Mouse (Mus musculus) hindbrain, embryonic 15.5 days (tissue): ENCODE results near the gene Megf8. TPM values are rescaled to one million over a fixed set of nuclear protein-coding genes. Genes with fewer than 3 reads are reported as not detected.

Experiments
- ATAC-seq: fragments of 200-750 bp; cut with Nextera tagmentation; 2 replicates; pipeline ENCODE4 v1.8.0; 2017; ENCODE audit warnings: low read depth, moderate number of reproducible peaks, moderate TSS enrichment; ENCODE audit not compliant: low FRiP score
- H3K27ac ChIP-seq: fragments of 300-500 bp; sonication (generic); replicated peaks from 2 replicates; pipeline ENCODE4 v1.5.1; 2015; ENCODE audit warnings: mild to moderate bottlenecking, inconsistent platforms
- H3K27me3 ChIP-seq: fragments of 300-500 bp; sonication (generic); 2 replicates; pipeline ENCODE4 v1.6.1; 2015; ENCODE audit warnings: control low read depth, inconsistent platforms
- H3K36me3 ChIP-seq: fragments of 300-500 bp; sonication (generic); 2 replicates; pipeline ENCODE4 v1.6.1; 2015; ENCODE audit warnings: control low read depth, inconsistent platforms
- H3K4me1 ChIP-seq: fragments of 300-500 bp; sonication (generic); replicated peaks from 2 replicates; pipeline ENCODE4 v1.6.1; 2015; ENCODE audit warnings: control low read depth, inconsistent platforms
- H3K4me2 ChIP-seq: fragments of 300-500 bp; sonication (generic); 2 replicates; pipeline ENCODE4 v1.6.1; 2015; ENCODE audit warnings: moderate library complexity, mild to moderate bottlenecking, inconsistent platforms
- H3K4me3 ChIP-seq: fragments of 300-500 bp; sonication (generic); 2 replicates; pipeline ENCODE4 v1.5.1; 2015; ENCODE audit warnings: mild to moderate bottlenecking, inconsistent platforms
- H3K9ac ChIP-seq: fragments of 300-500 bp; sonication (generic); 2 replicates; pipeline ENCODE4 v1.6.1; 2015; ENCODE audit warnings: inconsistent platforms
- H3K9me3 ChIP-seq: fragments of 300-500 bp; sonication (generic); 2 replicates; pipeline ENCODE4 v1.6.1; 2016; ENCODE audit warnings: control low read depth, inconsistent platforms
- WGBS: fragments of 180-500 bp; shearing (Covaris S2); methylation state at CpG from one replicate; pipeline ENCODE4 v1.1.7; 2015; 5-methylcytosine and 5-hydroxymethylcytosine counted together
- polyA plus RNA-seq: library from polyadenylated mRNA; unstranded; fragments of >200 nt; fragmentation: Nextera tagmentation; extraction: Ambion mirVana; gene quantifications from 2 replicates; pipeline ENCODE4 v1.2.1, GENCODE M21; 2015

Megf8 gene
- polyA plus RNA-seq, 1 experiment from 2014 or later: 23.9 TPM

DNA sequence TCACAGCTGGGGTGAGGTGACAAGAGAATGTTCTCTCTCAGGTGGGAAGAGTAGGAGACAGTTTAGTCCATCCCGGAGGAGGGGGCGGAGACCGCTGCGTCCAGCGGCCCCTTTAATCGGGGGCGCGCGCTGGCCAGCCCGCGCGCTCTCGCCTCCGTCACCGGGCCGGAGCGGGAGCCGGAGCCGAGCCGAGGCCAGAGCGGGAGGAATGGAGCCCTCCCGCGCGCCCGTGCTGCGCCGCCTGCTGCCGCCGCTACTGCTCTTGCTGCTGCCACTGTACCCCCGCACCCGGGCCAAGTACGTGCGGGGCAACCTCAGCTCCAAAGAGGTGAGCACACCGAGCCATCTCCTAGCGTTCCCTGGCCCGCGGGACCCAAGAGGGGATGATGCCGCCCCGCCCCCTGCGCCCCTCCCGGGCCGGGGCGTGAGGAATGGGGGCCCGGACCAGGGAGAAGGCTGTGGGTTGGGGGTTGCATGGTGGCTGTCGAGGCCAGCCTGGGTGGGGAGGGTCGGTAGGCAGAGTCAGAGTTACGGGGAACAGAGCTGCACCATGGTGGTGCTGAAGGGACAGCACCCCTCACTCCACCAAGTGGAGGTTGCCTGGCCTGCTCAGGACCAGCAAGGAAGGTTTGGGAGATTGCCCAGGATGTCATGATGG is 10.9 kb upstream of the Megf8 start, which contains the start of gene Tmem145:
Tmem145 (plus strand) TSS at position 151 of the 658 bp plus-strand sequence.
- Histone ChIP-seq H3K9me3 (no peaks in the 10 kb centered on the region), H3K27me3 (peaks cover 3% of the 10 kb centered on the region), H3K9ac (peak within 1 kb of the TSS; percentile 76), H3K27ac (peak within 1 kb of the TSS; percentile 87), H3K36me3 (0 out of 2 replicates have a peak, but pooled peaks cover 4% of the 10 kb centered on the region), H3K4me2 (peak within 1 kb of the TSS; percentile 64), H3K4me3 (peak within 1 kb of the TSS; percentile 57), H3K4me1 (peaks cover 19% of the 10 kb centered on the region)
- ATAC-seq: peak; percentile 69
- 1% methylated on average over 47 of the region's 47 CpGs for WGBS

DNA sequence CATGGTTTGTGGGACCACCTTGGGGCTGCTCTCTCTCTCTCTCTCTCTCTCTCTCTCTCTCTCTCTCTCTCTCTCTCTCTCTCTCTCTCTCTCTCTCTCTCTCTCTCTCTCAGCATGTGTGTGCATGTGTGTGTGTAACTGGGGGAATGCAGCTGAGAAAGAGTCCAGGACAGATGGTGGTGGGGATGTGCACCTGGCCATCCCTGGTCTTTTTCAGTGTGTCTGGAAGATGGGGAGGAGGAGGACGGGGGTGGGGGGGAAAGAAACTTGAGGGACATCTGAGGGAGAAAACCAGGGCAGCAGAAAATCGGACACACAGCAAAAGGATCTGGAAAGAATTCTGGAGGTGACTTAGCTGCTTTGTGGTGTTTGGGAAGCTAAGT is 10.4 kb upstream of the Megf8 start:
- Histone ChIP-seq H3K9me3 (no peaks in the 10 kb centered on the region), H3K36me3 (peaks cover 8% of the 10 kb centered on the region; the same call in 1 of the 2 replicates), H3K4me1 (peaks cover 19% of the 10 kb centered on the region), H3K4me3 (peak overlapping the region; percentile 57), H3K27ac (peak overlapping the region; percentile 87), H3K4me2 (peak overlapping the region; percentile 64), H3K27me3 (peaks cover 8% of the 10 kb centered on the region), H3K9ac (peak overlapping the region; percentile 76; the same call in 1 of the 2 replicates)
- peak; percentile 23; the same call in 1 of the 2 replicates for ATAC-seq
- WGBS: 42% methylated on average over 2 of the region's 2 CpGs

DNA sequence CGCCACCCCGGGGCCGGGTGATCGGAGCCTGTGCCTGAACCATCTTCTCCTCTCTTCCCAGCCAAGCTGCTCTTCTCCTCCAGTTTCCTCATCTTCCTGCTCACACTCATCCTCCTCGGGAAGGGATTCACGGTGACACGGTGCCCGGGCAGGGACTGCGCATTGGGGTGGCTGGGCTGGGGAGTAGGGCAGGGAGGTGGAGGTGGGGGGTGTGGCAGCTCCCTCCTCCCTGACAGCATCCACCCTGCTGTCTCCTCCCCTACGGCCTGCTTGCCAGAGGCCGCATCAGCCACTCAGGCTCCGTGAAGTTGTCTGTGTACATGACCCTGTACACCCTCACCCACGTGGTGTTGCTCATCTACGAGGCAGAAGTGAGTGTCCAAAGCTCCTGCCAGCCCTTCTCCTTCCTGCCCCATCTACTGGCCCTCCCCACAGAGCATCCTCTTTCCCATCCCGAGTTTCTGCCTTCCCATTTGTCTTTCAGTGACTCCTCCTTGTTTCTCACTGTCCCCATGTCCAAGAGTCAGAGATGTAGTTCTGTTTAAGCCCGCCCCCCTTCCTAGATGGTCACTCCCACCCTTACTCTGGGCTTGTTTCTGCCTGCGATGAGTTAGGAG is 8.2 kb upstream of the Megf8 start:
- Histone ChIP-seq H3K36me3 (peaks cover 11% of the 10 kb centered on the region; the same call in 1 of the 2 replicates), H3K27me3 (peaks cover 30% of the 10 kb centered on the region), H3K9ac (no peak overlapping the region), H3K4me3 (no peak overlapping the region), H3K9me3 (no peaks in the 10 kb centered on the region), H3K4me1 (peaks cover 19% of the 10 kb centered on the region), H3K4me2 (no peak overlapping the region), H3K27ac (no peak overlapping the region)
- WGBS: 66% methylated on average over 17 of the region's 17 CpGs
- ATAC-seq: no peak

DNA sequence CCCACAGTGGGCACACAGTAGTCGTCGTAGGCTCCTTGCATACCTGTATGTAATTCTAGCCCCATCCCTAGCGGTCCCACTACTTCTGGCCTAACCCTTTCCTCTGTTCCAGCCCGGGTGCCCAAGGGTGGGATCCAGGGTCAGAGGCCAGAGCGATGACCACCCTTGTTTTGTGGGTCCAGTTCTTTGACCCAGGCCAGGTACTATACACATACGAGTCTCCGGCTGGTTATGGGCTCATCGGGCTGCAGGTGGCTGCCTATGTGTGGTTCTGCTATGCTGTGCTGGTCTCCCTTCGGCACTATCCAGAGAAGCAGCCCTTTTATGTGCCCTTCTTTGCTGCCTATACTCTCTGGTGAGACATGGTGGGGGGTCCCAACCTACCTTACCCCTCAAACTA is 7.5 kb upstream of the Megf8 start:
- no peak overlapping the region for H3K4me3 ChIP-seq
- H3K36me3 ChIP-seq: peaks cover 11% of the 10 kb centered on the region; the same call in 1 of the 2 replicates
- H3K27ac ChIP-seq: no peak overlapping the region
- no peak for ATAC-seq
- peaks cover 36% of the 10 kb centered on the region for H3K27me3 ChIP-seq
- H3K9me3 ChIP-seq: no peaks in the 10 kb centered on the region
- peaks cover 20% of the 10 kb centered on the region for H3K4me1 ChIP-seq
- no peak overlapping the region for H3K4me2 ChIP-seq
- H3K9ac ChIP-seq: no peak overlapping the region
- 91% methylated on average over 9 of the region's 9 CpGs for whole genome bisulfite sequencing

DNA sequence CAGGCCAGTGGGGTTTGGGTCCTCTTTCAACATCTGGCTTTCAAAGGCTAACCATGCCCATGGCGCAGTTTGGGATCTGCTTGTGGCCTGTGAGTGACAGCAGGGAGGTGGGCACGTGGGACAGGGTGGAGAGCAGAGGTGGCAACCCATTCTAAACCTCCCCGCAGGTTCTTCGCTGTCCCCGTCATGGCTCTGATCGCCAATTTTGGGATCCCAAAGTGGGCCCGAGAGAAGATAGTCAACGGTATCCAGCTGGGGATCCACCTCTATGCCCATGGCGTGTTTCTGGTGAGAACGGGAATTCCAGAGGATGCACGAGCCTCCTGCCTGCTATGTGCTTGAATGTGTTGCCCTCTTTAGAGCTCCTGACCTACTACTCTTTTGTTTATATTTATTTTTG is 5.8 kb upstream of the Megf8 start:
- Histone ChIP-seq H3K4me3 (no peak overlapping the region), H3K36me3 (peaks cover 11% of the 10 kb centered on the region; the same call in 1 of the 2 replicates), H3K9me3 (no peaks in the 10 kb centered on the region), H3K4me1 (peaks cover 29% of the 10 kb centered on the region), H3K4me2 (no peak overlapping the region), H3K27me3 (peaks cover 41% of the 10 kb centered on the region), H3K9ac (no peak overlapping the region), H3K27ac (no peak overlapping the region)
- no peak for ATAC-seq
- 75% methylated on average over 11 of the region's 11 CpGs for WGBS

DNA sequence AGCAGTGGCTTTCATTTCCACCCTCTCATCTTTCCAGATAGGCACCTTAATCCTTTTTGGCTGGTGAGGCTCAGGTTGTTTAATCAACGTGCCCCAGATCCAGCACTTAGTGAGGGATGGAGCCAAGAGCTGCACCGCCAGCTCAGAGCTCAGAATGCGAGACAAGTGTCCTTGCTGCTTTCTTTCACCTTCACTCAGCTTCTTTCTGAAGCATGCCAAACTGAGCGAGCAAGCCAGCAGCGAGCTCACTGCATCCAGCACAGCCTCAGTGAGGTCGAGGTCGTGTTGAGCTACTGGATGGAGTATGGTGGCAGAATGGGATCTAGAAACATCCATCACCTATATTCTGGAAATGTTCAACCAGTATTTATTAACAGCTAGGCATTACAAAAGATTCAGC is 3.6 kb upstream of the Megf8 start:
- Histone ChIP-seq H3K4me1 (peaks cover 31% of the 10 kb centered on the region), H3K27ac (no peak overlapping the region), H3K4me3 (no peak overlapping the region), H3K27me3 (peaks cover 41% of the 10 kb centered on the region), H3K9me3 (no peaks in the 10 kb centered on the region), H3K9ac (no peak overlapping the region), H3K4me2 (no peak overlapping the region), H3K36me3 (peaks cover 7% of the 10 kb centered on the region; the same call in 1 of the 2 replicates)
- no peak for ATAC-seq
- WGBS: 60% methylated on average over 7 of the region's 7 CpGs

DNA sequence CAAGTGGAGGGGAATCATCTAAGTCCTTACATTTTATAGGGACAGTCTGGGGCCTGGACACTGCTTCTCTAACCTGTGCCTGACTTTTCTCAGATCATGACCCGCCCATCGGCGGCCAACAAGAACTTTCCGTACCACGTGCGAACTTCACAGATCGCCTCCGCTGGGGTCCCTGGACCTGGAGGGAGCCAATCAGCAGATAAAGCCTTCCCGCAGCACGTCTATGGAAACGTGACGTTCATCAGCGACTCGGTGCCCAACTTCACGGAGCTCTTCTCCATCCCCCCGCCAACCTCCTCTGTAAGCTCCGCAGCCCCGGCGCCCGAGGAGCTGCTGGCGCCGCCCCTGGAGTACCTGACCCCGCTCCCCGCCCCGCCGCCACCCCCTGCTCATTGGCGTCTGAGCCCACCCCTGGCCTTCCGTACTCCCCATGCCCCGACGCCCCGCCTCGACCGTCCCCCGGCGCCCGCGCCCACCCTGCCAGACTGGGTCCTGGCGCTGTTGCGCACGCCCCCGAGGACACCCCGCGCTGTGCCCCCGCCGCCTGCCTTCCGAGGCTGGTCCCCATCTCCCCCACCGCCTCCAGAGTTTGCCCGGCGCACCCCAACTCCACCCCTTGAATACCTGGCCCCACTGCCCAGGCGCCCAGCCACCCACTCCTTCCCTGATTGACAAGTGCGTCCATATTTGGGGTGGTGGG is 2.2 kb upstream of the Megf8 start:
- WGBS: 6% methylated on average over 48 of the region's 51 CpGs
- peak overlapping the region; percentile 30 for H3K4me3 ChIP-seq
- peaks cover 7% of the 10 kb centered on the region; the same call in 1 of the 2 replicates for H3K36me3 ChIP-seq
- no peaks in the 10 kb centered on the region for H3K9me3 ChIP-seq
- peak overlapping the region; percentile 95 for H3K4me2 ChIP-seq
- ATAC-seq: no peak
- peaks cover 40% of the 10 kb centered on the region for H3K4me1 ChIP-seq
- peaks cover 41% of the 10 kb centered on the region for H3K27me3 ChIP-seq
- H3K27ac ChIP-seq: no peak overlapping the region
- H3K9ac ChIP-seq: no peak overlapping the region

DNA sequence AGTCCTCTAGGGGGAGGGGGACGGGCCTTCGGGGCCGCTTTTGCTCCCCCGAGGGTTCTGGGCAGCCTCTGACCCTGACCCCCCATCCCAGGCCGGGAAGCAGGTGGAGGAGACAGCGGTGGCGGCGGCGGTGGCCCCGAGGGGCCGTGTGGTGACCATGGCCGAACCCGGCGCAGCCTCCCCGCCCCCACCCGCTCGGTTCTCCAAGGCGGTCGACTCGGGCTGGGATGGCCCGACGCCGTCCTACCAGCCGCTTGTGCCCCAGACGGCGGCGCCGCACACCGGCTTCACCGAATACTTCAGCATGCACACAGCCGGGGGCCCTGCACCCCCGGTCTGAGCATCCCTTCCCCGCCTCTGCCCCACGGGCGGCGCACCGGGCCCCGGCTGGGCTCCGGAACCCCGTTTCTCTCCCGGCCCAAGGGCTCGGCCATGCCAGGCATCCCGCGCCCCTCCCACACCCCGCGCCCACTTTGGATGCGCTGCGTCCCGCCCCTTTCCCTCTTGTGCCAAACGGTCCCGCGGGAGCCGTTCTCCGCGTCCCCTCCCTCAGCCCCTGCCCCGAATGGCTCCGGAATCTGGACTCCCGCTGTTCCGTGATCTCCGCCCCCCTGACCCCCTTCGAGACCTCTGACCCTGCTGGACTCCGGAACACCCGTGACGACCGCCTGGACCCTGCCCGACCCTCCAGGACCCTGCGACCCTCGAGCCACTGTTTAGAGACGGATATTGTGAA is 1.5 kb upstream of the Megf8 start:
- H3K9me3 ChIP-seq: no peaks in the 10 kb centered on the region
- peaks cover 41% of the 10 kb centered on the region for H3K27me3 ChIP-seq
- peak overlapping the region; percentile 30 for H3K4me3 ChIP-seq
- ATAC-seq: no peak
- peak overlapping the region; percentile 86 for H3K27ac ChIP-seq
- peaks cover 40% of the 10 kb centered on the region for H3K4me1 ChIP-seq
- H3K9ac ChIP-seq: 0 out of 2 replicates have a peak overlapping the region, but pooled peaks have one; percentile 15
- H3K36me3 ChIP-seq: peaks cover 7% of the 10 kb centered on the region; the same call in 1 of the 2 replicates
- peak overlapping the region; percentile 95 for H3K4me2 ChIP-seq
- WGBS: 2% methylated on average over 51 of the region's 69 CpGs

DNA sequence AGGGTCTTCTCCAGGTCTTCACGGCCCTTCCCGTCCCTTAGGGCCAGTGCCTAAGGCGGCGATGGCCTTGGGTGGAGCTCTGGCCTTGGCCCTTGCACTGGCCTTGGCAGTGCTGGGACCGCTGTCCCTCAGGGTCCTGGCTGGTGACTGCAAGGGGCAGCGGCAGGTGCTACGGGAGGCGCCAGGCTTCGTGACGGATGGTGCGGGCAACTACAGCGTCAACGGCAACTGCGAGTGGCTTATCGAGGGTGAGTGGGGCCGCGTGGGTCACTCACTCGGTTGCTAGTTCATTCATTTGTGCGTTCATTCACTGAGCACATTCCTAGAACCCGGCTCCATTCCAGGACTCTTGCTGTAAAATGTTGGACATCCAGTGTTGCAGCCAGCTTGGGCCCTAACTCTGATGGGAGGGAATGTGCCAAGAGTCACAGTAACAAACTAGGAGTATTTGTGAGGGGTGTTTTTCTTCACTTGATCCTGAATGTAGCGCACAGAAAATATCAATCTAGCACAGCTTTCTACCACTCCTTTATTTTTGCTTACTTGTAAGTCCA is 559 bp downstream of the Megf8 start:
- Histone ChIP-seq H3K4me1 (peaks cover 51% of the 10 kb centered on the region), H3K9ac (peak overlapping the region; percentile 78), H3K36me3 (no peaks in the 10 kb centered on the region), H3K27ac (peak overlapping the region; percentile 86), H3K4me2 (peak overlapping the region; percentile 95), H3K27me3 (peaks cover 23% of the 10 kb centered on the region), H3K4me3 (peak overlapping the region; percentile 72), H3K9me3 (no peaks in the 10 kb centered on the region)
- no peak for ATAC-seq
- WGBS: 14% methylated on average over 21 of the region's 21 CpGs

DNA sequence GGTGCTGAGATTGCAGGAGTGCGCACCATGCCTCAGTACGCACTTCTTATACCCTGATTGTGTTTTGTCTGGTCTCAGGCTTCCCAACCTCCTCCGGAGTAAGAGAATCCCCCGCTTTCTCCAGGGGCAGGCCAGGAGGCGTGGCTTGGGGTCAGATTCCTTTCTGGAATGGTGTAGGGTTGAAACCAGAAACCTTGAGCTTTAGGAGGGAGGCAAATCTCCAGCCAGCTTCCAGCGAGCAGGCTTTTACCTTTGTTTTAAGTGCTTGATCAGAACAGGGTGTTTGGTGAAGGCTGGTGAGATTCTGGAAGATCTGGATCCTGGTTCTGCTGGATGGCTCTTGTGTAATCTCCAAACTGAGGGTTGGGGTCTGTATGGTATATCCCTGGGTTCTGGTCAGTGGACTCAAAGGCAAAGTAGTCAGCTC is 5.1 kb downstream of the Megf8 start:
- H3K4me3 ChIP-seq: no peak overlapping the region
- H3K4me1 ChIP-seq: peaks cover 32% of the 10 kb centered on the region
- H3K36me3 ChIP-seq: no peaks in the 10 kb centered on the region
- peak overlapping the region; percentile 17; the same call in 1 of the 2 replicates for H3K27ac ChIP-seq
- no peak for ATAC-seq
- WGBS: 14% methylated on average over 6 of the region's 6 CpGs
- H3K27me3 ChIP-seq: no peaks in the 10 kb centered on the region
- H3K9me3 ChIP-seq: no peaks in the 10 kb centered on the region
- 0 out of 2 replicates have a peak overlapping the region, but pooled peaks have one; percentile 22 for H3K9ac ChIP-seq
- H3K4me2 ChIP-seq: peak overlapping the region; percentile 16; the same call in 1 of the 2 replicates

DNA sequence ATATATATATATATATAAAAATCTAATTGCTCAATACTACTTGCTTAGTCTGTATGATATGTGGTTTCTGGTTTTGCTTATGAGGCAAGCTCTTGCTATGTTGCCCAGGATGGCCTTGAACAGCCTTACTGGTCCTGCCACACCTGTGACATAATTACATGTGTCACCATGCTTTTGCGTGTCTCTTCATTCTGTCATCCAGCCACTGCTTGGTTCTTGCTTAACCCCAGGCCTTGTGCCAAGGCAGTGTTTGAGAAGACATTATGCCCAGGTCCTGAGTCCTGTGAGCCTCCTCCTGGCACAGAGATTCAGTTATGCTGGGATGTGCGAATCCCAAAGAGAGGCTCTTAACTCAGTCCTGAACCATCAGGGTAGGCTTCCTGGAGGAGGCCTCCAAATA is 6.3 kb downstream of the Megf8 start:
- ATAC-seq: no peak
- H3K9me3 ChIP-seq: no peaks in the 10 kb centered on the region
- H3K9ac ChIP-seq: no peak overlapping the region
- no peak overlapping the region for H3K4me2 ChIP-seq
- H3K4me1 ChIP-seq: peaks cover 21% of the 10 kb centered on the region
- no peak overlapping the region for H3K27ac ChIP-seq
- WGBS: 90% methylated on average over 2 of the region's 2 CpGs
- no peaks in the 10 kb centered on the region for H3K27me3 ChIP-seq
- 0 out of 2 replicates have a peak, but pooled peaks cover 2% of the 10 kb centered on the region for H3K36me3 ChIP-seq
- no peak overlapping the region for H3K4me3 ChIP-seq
